In the genomic region with DNA sequence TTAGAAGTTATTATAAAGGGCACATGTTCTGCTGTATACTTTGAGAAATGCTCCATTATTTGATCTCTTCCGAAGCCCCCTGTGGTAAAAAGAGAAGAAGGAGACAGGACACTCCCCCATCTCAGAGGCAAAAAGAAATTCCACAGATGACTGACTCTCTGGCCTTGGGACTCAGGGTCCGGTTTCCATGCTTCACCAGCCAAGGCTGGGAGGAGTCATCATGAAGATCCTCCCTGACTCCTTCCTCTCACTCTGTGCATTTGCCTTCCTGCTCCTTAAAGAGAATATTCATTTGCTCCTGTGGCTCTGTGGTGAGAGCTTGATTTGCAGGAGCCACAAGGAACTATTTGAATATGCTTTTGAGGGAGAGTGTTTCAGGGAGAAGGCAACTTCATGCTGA, we compare ENCODE assay signal across 10 mouse cellular contexts.
"Had no signal": no experiment of that assay in that cellular context is flagged by ENCODE, and none has a peak within 500 bp of the region (broad histone marks: within the 10 kb centered on the region; RNA-seq: fewer than 3 reads in every experiment).

No protein-coding gene starts in this region.

- H3K36me3 ChIP-seq: limb, embryonic 15.5 days; liver, embryonic 12.5 days; lung, embryonic 15.5 days; midbrain, embryonic 12.5 days had no signal

- H3K27me3 ChIP-seq: limb, embryonic 15.5 days; liver, embryonic 12.5 days; lung, embryonic 15.5 days; midbrain, embryonic 12.5 days had no signal

- H3K9me3 ChIP-seq: limb, embryonic 15.5 days; liver, embryonic 12.5 days; lung, embryonic 15.5 days; midbrain, embryonic 12.5 days had no signal

- H3K4me2 ChIP-seq: limb, embryonic 15.5 days; liver, embryonic 12.5 days; lung, embryonic 15.5 days; midbrain, embryonic 12.5 days had no signal

- ATAC-seq: inflammation-experienced regulatory T-cells, adult 6 months; liver, embryonic 12.5 days; midbrain, embryonic 16.5 days had no signal

- H3K27ac ChIP-seq: limb, embryonic 15.5 days; liver, embryonic 12.5 days; lung, embryonic 15.5 days; midbrain, embryonic 12.5 days had no signal

- DNase-seq: layer of hippocampus, adult 9-11 months; layer of hippocampus, postnatal 36 days; right cerebral cortex, postnatal 14 days; thymus, postnatal 4 days had no signal

- H3K4me3 ChIP-seq: limb, embryonic 15.5 days; liver, embryonic 12.5 days; lung, embryonic 15.5 days; midbrain, embryonic 12.5 days had no signal

- H3K9ac ChIP-seq: limb, embryonic 15.5 days; liver, embryonic 12.5 days; lung, embryonic 15.5 days; midbrain, embryonic 12.5 days had no signal

- H3K4me1 ChIP-seq: limb, embryonic 15.5 days; liver, embryonic 12.5 days; lung, embryonic 15.5 days; midbrain, embryonic 12.5 days had no signal
